Mouse (Mus musculus): ENCODE results near the gene Gpc6.

Gene Gpc6

DNA sequence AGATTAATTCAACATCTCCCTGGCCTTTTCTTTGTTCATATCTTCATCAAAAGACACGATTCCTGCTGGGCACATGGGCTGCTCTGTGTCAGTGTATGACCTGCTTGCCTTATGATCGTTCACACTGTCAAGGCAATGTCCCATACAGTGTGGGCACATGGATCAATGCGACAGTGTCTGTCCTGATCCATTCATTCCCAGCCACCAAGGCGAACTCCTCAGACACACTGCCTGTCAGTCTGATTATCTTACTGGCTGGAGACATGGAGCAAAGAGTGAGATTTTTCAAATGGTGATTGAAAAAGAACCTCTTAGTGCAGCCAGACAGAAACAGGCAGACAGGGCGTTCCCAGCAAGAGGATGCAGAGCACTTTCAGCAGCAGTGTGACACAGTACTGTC lies 143.1 kb downstream of the Gpc6 start:
- DNase-seq: no peak

DNA sequence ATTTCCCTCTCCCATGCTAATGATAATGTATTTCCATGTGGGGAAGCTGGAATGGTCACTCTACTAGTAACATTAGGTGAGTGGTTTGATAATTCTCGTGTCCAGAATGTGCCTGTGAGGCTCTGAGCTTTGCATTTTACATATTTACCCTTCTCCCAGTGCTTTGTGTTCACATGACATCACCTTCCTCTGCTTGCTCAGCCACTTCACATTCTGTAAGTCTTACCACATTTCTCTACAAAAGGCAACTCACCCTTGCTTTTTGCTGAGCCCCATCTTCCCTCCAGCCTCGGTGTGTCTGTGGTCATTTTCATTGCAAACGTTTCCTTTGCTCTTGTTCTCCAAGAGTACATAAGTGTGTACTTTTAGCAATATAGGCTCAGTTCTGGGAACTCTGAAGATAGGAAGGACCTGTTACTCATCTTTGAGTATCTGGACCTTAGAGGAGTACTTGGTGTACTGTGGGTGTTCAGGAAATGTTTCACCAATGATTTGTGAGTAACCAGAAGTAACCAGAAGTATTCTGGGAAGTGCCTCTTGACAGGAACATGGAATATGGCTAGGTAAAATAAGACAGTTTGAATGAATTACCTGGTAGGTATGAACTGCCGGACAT lies 145.5 kb downstream of the Gpc6 start:
- no peak for DNase-seq

DNA sequence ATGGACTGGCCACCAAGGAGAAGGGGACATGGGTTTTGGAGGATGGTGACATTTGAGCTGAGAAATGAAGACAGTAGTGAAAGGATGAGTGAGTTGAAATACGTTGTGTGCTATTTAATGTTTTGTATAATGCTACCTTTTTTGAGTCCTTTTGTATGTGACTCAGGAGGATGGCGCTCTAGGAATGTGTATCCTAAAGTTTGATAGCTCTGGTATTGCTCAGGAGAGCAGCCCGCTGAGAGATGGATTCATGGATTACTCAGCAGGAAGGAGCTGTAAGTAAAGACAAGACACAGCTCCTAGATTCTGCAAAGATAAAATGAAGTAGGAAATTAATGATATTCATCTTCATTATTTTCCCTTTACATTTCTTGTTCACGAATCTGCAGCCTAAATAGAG lies 168.5 kb downstream of the Gpc6 start:
- no peak for DNase-seq

DNA sequence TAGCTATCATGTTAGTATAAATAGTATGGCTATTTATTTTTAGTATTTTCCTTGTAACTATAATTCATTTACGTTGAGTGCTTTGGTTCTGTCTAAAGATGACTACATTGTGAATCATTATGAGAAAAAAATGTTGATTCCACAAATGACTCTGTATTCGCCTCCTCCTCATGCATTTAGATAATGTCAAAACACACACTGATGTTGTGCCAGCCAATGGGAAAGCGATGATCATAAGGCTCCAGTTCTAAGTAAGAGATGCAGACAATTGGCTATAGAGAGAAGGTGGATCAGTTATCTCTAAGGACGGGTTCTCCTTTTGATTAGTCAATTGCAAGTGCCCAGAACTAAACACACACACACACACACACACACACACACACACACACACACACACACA lies 181.8 kb downstream of the Gpc6 start:
- no peak for DNase-seq

DNA sequence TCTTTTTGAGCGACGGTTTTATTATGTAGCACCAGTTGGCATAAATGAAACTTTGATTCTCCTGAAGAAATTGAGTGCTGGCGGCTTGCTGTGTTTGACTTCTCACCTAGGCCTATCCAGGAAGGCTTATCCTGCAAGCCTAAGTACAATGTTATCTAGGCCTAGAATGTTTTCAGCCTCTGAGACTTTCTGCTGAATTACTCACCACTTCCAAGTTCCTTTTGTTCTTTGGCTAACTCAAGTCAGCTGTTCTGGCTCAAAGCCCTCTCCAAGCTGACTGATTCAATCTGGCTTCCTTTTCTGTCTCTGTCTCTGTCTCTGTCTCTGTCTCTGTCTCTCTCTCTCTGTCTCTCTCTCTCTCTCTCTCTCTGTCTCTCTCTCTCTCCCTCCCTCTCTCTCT lies 188.0 kb downstream of the Gpc6 start:
- DNase-seq: no peak

DNA sequence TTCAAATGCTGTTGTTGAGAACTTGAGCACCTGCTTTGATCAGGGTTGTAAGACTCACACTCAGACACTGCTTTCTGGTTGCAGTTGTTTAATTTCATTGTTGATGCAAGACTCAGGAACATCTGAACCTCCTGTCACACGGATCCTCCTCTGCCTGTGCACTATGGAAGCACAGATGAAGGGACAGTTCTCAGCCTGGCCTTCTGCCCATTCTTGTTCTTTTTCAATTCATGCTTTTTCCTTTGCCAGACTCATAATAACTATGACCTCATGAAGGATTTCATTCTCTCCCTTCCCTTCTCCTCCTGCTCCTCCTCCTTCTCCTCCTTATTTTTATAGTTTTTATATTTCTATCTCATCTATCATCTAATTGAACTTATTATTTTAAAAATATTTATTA lies 196.9 kb downstream of the Gpc6 start:
- no peak for DNase-seq

DNA sequence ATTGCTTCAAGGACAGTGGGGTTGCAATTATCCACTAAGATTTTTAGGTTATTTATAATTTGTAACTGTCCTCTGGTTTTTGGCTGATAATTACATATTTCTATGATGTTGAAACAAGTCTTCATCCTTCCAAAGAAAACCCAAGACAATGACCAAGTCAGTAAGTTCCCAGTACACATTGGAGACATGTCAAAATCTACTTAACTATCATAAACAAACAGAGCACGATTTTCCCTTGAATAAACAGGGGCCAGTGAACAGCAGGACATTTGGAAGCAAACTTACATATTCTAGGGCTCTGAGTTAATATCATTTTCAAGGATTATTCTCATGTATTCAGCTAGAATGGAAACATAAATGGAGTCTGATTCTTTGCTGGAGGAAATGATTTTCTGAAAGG lies 205.2 kb downstream of the Gpc6 start:
- no peak for DNase-seq

DNA sequence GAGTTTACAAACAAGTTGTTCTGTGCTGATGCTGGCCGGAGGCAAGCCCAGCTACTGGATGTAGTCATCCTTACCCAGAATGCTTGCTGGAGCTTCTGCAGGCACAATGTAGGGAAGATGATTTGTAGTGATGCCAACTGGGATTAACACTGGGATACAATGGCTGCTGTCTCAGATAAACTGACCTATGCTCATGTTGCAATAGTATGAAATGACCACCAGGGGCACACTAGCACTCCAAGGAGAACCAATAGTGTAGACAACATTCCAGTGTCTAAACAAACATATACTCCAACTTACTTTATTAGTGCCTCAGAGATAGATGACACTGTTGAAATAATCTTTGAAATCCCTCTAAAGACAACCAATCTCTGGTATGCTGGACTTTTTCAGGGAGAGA lies 206.2 kb downstream of the Gpc6 start:
- no peak for DNase-seq

DNA sequence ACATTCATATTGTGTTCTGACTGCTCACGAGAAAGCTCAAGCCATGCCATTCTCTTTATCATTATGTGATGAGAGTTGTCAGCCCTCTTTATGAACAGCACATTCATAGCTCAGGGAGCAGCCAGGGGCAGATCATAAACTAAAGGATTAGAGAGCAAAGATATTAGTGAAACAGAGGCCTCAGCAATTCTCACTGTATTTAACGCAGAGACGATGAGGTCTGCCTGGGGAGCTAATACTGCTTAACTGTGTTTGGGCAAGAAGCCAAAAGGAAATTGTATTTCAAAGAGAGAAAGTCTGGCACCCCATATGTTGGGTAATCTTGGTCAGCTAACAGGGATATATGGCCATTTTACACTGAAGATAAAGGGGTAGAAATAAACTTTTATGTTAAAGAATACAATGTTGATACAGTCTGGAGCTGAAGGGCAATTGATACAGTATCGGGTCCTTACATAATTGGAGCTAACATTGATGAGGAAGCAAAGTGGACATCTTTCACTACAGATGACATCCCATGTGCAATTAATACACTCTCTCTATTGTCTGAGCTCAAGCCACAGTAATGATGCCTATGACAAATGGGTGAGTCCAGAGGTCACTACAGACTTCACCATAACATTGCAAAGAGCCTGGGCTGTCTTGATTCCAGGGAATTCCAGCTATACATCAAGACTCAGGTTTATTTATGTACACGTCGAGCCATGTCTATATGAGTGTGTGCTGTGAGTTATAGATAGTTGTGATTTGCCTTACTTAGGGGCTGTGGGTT lies 216.1 kb downstream of the Gpc6 start:
- DNase-seq: no peak

DNA sequence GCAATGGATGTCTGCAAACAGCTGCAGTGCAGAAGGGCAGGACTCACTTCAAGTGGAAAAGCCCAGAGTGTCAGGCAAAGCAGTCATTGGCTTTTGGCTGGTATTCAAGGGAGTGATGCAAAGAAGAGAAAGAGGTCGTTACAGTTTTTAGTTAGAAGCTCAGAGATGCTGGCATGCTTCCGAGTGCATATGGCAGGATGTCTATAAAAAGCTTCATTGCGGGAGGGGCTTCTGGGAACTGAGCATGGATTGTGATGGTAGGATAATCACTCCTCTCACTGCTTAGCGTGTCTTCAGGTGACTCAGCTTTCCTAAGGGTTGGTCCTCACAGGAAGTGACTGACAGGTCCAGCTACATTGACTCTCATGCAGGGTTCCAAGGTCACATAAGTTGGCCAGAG lies 221.0 kb downstream of the Gpc6 start:
- no peak for DNase-seq

DNA sequence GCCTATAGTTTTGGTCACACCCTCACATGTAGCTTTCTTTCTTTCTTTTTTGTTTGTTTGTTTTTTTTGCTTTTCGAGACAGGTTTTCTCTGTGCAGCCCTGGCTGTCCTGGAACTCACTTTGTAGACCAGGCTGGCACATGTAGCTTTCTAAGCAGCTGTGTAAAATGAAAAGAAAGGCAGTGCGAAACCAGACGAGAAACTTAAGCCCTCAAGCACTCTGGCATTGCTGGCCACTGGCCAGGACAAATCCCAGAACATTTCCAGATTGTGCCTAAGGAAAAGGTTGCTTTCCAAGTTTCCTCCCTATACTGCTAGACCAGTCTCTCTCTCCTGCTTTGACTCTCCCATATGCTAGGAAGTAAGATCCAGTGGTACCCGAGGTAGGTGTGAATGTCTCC lies 221.6 kb downstream of the Gpc6 start:
- no peak for DNase-seq

DNA sequence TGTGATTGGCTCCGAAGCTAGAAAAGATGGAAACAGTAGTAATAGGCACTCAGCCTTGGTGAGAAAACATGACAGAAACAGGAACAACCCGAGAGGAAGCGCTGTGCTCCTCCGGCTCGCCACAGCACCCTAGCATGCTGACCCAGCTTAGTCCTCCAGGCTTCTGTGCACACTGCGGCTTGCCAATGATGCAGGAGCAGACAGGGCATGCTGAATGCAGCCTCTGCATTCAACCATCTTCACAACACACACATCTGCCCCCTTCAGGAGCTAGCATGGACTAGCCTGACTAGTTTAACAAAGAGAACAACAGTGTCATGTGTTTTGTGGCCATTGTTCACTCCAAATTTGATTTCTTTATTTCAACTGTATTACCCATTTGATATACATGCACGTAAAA lies 226.5 kb downstream of the Gpc6 start:
- DNase-seq: no peak

DNA sequence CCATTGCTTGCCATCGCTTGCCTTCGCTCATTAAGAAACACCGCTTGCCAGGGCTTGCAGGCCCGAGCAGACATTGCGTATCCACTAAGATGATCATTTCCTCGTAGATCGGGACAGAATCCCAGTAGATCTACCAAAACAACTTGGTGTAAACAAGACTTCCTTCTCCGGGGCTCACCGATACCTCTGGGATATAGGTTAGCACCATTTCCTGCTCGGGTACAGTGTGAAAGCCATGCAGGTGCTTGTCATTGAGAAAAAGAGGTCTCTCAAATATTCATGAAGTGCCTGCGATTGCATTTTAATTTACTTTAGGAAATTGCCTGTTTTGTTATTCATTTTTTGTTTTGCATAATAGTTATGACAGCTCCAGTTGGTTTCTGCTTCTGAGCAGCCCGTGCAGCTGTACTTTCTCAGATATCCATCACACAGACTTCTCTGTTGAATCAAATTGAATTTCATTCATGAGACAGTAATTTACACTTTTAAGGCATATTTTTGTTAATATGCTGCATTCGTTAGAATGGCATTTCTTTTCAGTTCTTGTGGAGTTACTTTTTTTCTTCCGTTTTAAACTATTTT lies 230.9 kb downstream of the Gpc6 start:
- DNase-seq: no peak

DNA sequence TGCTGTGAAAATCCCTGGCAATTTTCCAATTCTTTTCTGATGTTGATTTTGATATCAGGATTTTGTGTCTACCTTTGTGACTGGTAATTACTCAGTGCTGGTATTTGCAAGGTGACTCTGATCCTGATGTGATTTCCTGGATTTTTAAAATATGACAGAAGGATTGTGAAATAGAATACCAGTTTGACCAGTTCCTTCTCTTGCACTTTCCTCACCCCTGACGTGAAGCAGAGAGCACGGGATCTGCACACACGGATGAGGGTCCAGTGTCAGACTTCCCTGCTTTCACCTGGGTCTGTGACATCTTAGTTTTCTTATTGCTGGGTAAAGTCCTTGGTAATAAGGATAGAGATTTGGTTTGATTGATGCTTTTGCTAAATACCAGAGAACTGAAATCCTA lies 232.3 kb downstream of the Gpc6 start:
- no peak for DNase-seq

DNA sequence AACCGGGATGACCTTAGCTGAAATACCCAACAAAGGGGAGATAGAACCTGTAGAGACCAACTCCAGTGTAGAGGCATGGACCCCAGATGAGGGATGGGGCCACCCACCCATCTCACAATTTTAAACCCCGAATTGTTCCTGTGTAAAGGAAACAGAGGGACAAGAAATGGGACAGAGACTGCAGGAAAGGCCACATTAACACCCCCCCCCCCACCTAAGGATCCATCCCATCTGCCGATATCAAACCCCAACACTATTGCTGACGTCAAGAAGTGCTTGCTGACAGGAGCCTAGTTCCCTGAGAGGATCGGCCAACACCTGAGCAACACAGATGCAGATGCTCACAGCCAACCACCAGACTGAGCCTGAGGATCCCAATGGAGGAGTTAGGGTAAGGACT lies 241.2 kb downstream of the Gpc6 start:
- no peak for DNase-seq

DNA sequence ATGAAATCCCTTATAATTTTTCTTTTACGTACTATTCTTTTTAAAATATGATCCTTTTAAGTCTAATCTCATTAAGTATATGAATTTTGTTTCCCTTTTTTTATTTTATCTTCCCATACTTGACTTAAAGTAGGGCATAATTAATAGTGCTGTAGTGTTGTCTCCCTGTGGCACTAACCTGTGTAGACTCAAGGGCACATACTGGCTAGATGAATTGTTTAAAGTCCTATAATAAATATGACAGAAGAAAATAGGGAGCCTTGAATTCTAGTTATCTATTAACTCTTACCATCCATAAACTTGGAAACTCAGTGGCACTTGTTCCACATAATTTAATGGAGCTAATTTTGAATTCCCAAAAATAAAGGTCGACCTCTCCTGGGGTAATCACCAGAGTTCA lies 268.2 kb downstream of the Gpc6 start:
- no peak for DNase-seq

DNA sequence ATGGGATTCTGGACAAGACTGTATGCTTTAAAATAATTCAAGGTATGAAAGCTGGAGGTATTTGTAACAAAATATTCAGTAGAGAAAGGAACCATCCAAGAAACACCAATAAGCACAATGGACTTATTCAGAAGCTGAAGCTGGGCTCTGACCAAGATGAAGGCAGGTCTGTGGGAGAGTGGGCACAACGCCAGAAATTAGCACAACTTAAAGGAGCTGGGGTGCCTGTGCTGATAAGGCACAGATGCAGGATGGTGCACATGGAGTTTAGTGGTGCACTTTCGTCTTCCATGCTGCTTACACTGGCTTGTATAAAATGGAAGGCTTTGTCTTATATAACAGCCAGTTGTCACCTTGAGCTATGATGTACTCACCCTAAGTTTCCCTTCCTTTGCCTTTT lies 276.9 kb downstream of the Gpc6 start:
- DNase-seq: no peak

DNA sequence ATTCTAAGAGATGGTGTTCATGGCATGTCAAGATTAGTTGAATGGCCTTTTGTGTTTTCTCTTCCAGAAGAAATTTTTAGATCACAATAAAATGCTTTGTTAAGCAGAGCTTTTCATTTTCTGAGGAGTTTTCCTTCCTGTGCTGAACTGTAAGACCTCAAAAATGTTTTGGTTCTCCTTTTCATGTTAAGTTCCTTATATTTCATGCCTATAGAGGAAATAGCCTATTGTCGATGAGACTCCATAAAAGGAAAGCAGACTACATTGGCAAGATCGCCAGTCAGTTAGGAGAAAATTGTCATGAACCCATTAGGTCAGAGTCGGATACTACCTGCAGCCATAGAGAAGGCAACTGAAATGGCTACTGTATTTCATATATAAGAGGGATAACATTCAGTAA lies 278.8 kb downstream of the Gpc6 start:
- no peak for DNase-seq

DNA sequence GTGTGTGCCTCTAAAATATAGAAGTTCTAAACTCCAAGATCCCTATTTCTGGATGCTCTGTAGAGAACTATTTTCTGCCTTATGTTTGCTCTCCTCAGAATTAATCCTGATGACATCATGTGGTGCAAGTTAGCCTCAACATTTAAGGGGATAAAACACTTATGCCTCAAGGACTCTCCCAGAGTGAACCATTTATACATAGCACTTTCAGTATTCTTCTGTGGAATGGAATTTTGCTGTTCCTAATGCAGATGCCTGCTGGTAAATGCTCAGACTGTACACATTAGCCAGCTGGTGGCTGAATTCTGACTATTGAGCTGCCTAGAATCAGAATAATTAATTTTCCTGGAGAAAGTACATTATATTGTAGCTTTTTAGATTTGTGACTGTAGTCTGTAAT lies 289.3 kb downstream of the Gpc6 start:
- no peak for DNase-seq

DNA sequence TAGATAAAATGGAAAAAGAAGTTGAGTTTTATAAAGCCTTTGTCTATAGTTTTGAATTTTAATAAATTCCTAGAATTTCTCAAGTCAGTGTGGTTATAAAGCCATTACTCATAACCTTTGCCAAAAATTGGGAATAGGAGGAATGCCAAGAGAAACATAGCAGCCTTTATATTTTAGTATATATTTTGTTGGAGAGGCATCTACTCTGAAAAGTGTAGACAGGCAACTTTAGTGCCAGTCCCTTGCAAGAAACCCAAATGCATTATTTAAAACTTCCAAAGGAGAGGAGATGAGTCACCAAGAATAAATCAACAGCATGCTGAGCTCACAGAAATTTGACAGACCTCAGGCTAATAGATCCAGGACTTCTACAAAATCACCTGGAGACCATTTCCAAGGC lies 301.8 kb downstream of the Gpc6 start:
- no peak for DNase-seq

DNA sequence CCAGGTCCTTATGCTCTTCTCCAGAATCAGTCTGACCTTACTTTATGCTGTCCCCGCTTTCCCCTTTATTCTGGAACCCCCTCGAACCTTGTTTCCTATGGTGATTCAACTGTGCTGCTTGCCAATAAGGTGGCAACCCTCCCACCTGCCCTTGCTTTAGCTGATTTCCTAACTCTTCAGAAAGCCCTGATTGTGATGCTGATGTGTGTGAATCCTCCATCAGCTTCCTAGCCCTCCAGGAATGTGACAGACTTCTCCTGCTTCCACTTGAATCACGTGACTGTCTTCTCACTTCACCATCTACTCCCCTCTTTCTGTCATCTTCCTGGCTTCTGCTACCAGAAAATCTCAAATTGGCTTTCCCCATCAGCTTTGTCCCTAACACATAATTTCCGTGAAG lies 305.4 kb downstream of the Gpc6 start:
- no peak for DNase-seq

DNA sequence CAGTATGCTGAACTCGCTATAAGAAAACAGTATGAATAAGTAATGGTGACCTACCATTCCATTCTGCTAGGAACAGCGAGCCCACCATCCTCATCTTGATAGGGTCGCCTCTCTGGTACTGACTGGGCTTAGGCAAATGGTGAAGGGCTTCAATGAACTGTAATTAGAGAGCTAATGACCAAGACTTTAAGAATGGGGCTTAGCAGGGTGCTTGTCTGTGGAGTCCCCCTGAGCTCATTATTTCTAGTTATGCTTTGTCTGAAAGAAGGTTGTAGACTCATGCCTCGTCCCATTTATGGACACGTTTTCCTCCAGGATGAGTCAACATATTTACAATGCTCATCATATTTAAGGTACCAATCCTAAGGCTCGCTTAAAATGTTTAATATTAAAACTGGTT lies 313.1 kb downstream of the Gpc6 start:
- DNase-seq: no peak

DNA sequence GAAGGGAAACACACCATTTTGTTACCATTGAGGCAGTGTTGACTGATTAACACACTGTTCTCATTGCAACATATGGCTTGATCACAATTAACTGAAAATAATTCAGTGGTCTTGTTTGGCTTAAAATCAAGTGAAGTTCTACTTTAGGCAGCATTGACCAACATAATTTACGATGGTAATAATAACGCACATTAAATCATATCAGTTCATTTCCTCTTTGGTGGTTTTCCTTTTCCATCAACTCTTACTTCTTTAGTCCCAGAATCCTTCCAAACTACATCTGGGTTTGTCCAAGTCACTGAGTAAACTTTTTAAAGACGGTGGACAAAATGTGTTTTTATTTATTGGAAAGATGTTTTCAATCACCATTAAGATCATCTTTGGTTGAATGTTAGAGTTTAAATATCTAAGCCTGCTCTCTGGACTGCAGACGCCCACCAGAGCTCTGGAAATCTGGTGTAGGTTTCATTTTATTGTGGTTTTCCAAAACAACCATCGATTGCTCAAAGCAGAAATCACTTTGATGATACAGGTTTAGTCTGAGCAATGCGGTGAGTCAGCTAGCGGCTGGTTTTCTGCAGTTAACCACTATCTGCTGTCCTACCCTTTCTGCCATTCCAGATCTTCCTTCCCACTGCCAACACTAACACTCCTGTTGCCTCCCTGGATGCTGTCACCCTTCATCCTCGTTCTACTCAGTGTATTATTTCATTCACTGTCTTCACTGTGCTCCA lies 314.7 kb downstream of the Gpc6 start:
- DNase-seq: no peak

DNA sequence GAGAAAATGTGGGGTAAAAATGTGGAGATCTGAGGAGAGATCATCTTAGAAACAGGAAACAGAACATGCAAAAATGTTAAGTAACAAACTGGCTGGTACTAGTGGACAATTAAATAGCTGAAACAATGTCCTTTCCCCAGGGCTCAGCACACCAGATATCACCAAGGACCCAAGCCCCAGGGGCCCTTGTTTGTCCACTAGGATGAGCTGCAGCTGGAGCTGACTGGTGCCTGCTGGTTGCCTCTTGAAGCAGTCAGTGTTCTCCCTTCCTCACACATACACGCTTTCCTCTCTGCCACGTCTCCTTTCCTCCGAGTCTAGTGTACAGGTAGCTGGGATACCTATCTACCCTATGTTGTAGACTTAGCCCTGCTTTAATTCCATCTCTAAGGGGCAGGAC lies 320.5 kb downstream of the Gpc6 start:
- DNase-seq: no peak
